Mouse (Mus musculus) adrenal gland, postnatal 10 days (tissue): ENCODE measurements around the gene Akr7a5. TPM values are rescaled to one million over a fixed set of nuclear protein-coding genes. Genes with fewer than 3 reads are reported as not detected.
A peak's percentile ranks its signal among the peaks of the same experiment; 100 is the strongest.

Experiments
- DNase-seq: peaks from one replicate; pipeline ENCODE4 v3.0.0; 2021; ENCODE audit warnings: mixed read lengths
- total RNA-seq, 2 experiments: library from RNA; stranded (reverse); gene quantifications; 2 replicates each; pipeline ENCODE4 v1.2.3; 2021

Akr7a5 gene
- total RNA-seq, 2 experiments from 2014 or later: 65.6 to 67.0 TPM

- peak; percentile 44 for DNase-seq
Measured at GRCm38 (mm10) chr4:139298671-139299366, 11.7 kb upstream of the Akr7a5 start.

- no peak for DNase-seq
Measured at GRCm38 (mm10) chr4:139301780-139302179, 8.8 kb upstream of the Akr7a5 start.

DNA sequence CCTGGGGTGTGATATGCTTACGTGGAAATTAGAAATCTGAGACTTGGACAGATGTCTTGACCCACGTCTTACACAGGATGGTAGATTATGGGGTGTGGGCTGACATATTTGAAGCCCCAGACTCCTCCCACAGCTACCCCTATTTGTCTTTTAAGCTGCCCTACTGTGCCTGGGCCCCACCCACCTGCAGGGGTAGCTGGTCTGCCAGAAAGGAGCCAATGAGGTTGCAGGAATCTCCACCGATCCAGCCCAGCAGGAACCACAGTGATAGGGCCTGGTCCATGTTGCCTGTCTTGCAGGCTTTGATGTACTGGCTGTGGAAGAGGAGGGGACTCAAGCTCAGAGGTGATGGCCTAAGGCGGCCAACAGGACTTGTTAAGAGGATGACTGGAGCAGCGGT lies 8.3 kb upstream of the Akr7a5 start:
- no peak for DNase-seq

- DNase-seq: no peak
Measured at GRCm38 (mm10) chr4:139305521-139305920, 5.0 kb upstream of the Akr7a5 start.

DNA sequence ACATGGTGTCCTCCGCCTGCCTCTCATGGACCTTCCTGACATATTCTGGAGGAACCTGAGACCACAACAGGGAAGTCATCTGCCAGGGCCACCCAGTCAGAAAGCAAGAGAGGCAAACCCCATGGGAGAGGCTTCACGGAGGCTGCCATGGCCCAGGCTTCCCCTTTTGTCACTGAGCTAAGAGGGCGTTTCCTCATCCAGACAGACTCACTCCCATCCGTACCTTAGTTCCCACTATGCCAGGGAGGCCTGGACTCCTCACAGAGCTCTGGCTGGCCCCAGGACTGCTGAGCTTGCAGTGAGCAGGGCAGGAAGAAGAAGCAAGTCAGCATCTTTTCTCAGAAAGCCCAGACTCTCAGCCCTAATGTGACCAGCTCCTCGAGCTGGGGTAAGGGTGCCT lies 2.6 kb upstream of the Akr7a5 start:
- no peak for DNase-seq

GRCm38 (mm10) chr4:139309651-139310050 lies 893 bp upstream of the Akr7a5 start:
- no peak for DNase-seq

GRCm38 (mm10) chr4:139310899-139311701 lies 556 bp downstream of the Akr7a5 start:
- no peak for DNase-seq

DNA sequence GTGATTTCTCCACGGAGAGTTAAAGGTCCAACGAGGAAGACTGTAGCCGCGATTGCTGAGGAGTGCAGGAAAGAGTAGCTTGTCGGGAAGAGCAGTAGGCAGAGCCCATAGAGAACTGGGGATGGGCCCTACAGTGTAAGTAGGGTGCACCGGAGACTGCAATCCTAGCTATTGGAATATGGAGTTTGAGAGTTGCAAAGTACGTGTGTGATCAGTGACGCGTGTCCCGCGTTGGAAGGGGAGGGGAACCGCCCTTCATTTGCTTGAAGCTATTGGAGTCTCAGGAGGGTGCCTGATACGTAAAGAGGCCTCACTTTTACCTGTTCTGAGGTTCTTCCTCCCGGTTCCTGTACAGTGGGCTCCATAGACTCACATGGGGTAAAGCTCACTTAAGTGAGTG lies 1.2 kb downstream of the Akr7a5 start:
- no peak for DNase-seq

- DNase-seq: no peak
Measured at GRCm38 (mm10) chr4:139312632-139313031, 2.1 kb downstream of the Akr7a5 start.

- no peak for DNase-seq
Measured at GRCm38 (mm10) chr4:139318449-139318848, 7.9 kb downstream of the Akr7a5 start.

- no peak for DNase-seq
Measured at GRCm38 (mm10) chr4:139319740-139320139, 9.2 kb downstream of the Akr7a5 start.

- peak; percentile 84 for DNase-seq
Measured at GRCm38 (mm10) chr4:139330605-139331004, 20.1 kb downstream of the Akr7a5 start.

DNA sequence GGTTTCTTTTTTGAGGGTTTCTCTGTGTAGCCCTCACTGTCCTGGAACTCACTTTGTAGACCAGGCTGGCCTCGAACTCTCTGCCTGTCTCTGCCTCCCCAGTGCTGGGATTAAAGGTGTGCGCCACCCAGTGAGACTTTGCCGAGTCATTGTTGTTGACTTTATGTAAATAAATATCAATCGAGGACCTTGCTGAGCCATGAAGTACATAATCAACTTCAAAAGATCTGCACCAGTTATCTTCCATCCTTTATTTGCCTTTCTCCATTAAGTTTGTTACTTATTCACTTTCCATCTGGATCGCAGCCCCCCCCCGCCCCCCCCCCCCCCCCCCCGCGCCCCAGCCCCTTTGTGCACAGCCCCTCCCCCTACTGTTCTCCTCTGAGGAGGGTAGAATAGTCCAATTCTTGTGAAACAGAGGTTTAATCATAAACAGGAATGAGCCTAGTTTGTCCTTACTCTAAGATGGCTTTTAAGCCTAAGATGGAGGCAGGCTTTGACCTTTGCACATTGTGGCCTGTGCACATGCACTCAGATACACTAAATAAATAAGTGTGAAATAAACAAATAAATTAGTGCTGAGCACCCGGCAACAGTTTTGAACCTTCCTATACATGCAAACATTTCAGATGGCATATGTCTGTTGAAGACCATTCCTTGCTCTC lies 24.2 kb downstream of the Akr7a5 start:
- no peak for DNase-seq

DNA sequence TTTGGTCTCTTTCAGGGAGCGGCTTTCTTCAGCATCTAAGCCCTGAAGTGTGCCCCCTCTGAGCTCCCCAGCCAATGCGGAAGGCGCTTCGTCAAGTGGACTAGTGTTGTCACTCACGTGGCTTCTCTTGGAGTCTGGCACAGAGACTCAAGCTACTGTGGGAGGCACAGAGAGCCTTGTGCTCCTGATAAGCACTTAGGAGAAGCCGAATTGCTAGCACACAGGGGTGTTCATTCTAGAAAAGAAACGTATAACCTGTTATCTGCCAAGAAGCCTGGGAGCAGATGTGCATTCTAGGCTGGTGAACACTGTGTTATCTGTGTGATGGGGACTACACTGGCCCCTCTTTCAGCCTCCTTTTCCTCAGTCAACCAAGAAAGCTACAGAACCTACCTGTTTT lies 25.0 kb downstream of the Akr7a5 start:
- DNase-seq: no peak

DNA sequence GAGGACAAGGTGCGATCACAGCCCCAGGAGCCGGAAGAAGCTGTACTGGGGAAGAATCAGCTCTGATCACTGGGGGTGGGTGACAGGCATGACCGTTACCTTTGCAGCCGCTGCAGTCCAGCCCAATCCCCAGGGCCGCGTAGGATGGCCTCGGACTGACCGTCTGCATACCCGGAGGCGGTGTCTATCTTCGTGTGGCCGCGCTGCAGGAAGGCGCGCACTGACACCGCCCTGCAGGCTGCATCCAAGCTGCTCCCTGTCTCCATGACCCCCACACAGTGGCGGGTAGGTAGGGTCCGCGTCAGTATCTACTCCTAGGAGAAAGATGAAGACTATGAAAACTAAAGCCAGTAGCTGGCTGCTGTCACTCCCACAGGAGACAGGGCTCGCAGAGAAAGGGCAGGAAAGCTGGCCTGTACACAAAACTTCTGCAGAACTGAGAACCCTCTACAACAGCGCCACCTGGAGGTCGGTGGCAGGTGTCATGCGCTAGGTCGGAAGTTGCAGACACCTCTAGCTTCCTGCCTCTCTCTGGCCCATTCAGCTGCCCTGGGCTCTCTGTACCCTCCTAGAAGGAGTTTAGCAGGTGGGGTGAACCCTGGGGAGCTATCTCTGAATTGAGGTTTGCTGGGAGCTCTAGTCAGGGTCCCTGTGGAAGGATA lies 26.4 kb downstream of the Akr7a5 start:
- peak; percentile 89 for DNase-seq

GRCm38 (mm10) chr4:139338145-139338544 lies 27.6 kb downstream of the Akr7a5 start:
- DNase-seq: no peak

GRCm38 (mm10) chr4:139340835-139341234 lies 30.3 kb downstream of the Akr7a5 start:
- no peak for DNase-seq

GRCm38 (mm10) chr4:139341556-139342233 lies 31.2 kb downstream of the Akr7a5 start:
- peak; percentile 87 for DNase-seq

DNA sequence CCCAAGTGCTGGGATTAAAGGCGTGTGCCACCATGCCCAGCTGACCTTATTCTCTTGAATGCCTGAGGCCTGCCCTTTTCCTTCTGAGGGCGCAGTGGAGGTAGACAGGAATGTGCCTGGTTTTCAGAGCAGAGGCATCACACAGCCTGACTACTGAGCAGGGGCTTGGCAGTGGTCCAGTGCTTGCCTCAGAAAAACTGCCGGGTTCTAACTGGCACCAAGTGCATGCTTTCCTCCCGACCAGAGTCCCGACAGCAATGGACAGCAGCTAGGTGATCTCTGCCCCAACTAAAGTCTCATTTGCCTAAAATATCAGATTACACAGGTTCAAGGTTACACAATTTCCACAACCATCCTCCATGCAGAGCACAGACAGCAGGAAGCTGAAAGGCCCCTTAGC lies 33.2 kb downstream of the Akr7a5 start:
- peak; percentile 68 for DNase-seq

GRCm38 (mm10) chr4:139345416-139346019 lies 35.0 kb downstream of the Akr7a5 start:
- DNase-seq: no peak

- peak; percentile 91 for DNase-seq
Measured at GRCm38 (mm10) chr4:139351931-139352711, 41.6 kb downstream of the Akr7a5 start, which contains the start of the genes Mrto4, Emc1 and Ubr4. Gene Mrto4, minus strand, starts transcription at chr4:139352576. Gene Emc1, plus strand, starts transcription at chr4:139352587. Gene Ubr4, plus strand, starts transcription at chr4:139352609.
